Mouse (Mus musculus) liver, postnatal 0 days (tissue): ENCODE results near the gene Higd2a. TPM values are rescaled to one million over a fixed set of nuclear protein-coding genes. Genes with fewer than 3 reads are reported as not detected.

ENCODE experiments used
- ATAC-seq: fragments of 200-750 bp; cut with Nextera tagmentation; 2 replicates; pipeline ENCODE4 v1.8.0; 2017; ENCODE audit warnings: mild to moderate bottlenecking, moderate library complexity
- DNase-seq: peaks from one replicate; pipeline ENCODE4 v3.0.0-alpha.2; 2016
- H3K27ac ChIP-seq: fragments of 300-500 bp; sonication (generic); 2 replicates; pipeline ENCODE4 v1.5.1; 2014; ENCODE audit warnings: antibody characterized with exemption, moderate library complexity, mild to moderate bottlenecking, low read depth
- H3K27me3 ChIP-seq: fragments of 300-500 bp; sonication (generic); 2 replicates; pipeline ENCODE4 v1.6.1; 2014; ENCODE audit warnings: low read length, control low read depth, mixed read lengths; ENCODE audit not compliant: insufficient read depth
- H3K36me3 ChIP-seq: fragments of 300-500 bp; sonication (generic); replicated peaks from 2 replicates; pipeline ENCODE4 v1.6.1; 2014; ENCODE audit warnings: mild to moderate bottlenecking, control low read depth, low read length, moderate library complexity, mixed read lengths; ENCODE audit not compliant: insufficient read depth
- H3K4me1 ChIP-seq: fragments of 300-500 bp; sonication (generic); 2 replicates; pipeline ENCODE4 v1.6.1; 2014; ENCODE audit warnings: antibody characterized with exemption, mild to moderate bottlenecking, control low read depth; ENCODE audit not compliant: insufficient read depth
- H3K4me2 ChIP-seq: fragments of 300-500 bp; sonication (generic); 2 replicates; pipeline ENCODE4 v1.6.1; 2014; ENCODE audit warnings: low read depth, mild to moderate bottlenecking, low read length, moderate library complexity, mixed read lengths
- H3K4me3 ChIP-seq: fragments of 300-500 bp; sonication (generic); 2 replicates; pipeline ENCODE4 v1.5.1; 2014; ENCODE audit warnings: low read depth, low read length
- H3K9ac ChIP-seq: fragments of 300-500 bp; sonication (generic); replicated peaks from 2 replicates; pipeline ENCODE4 v1.6.1; 2014; ENCODE audit warnings: mild to moderate bottlenecking, moderate library complexity
- H3K9me3 ChIP-seq: fragments of 300-500 bp; sonication (generic); 2 replicates; pipeline ENCODE4 v1.6.1; 2016; ENCODE audit warnings: mild to moderate bottlenecking, control low read depth, low read length, mixed read lengths
- CTCF ChIP-seq: sonication (generic); IDR thresholded peaks from 2 replicates; pipeline ENCODE4 v1.5.1; 2016; ENCODE audit warnings: antibody characterized with exemption, low read depth
- EP300 ChIP-seq: IDR thresholded peaks from 2 replicates; pipeline ENCODE4 v1.6.1; 2016; ENCODE audit warnings: antibody characterized with exemption, low read depth, mild to moderate bottlenecking
- WGBS: fragments of 180-500 bp; shearing (Covaris S2); extraction: QIAGEN DNeasy Blood & Tissue Kit; methylation state at CpG from one replicate; pipeline ENCODE4 v1.1.7; 2014; ENCODE audit not compliant: insufficient replicate concordance; 5-methylcytosine and 5-hydroxymethylcytosine counted together
- polyA plus RNA-seq: library from polyadenylated mRNA; unstranded; fragments of >200 nt; fragmentation: Nextera tagmentation; extraction: Ambion mirVana; gene quantifications from 2 replicates; pipeline ENCODE4 v1.2.1, GENCODE M21; 2015

Gene Higd2a
- polyA plus RNA-seq, 1 experiment from 2014 or later = 169 TPM

- no peak overlapping the region for H3K4me2 ChIP-seq
- no peaks in the 10 kb centered on the region for H3K9me3 ChIP-seq
- TF ChIP-seq CTCF (no peak), EP300 (no peak)
- no peaks in the 10 kb centered on the region for H3K36me3 ChIP-seq
- no peaks in the 10 kb centered on the region for H3K27me3 ChIP-seq
- ATAC-seq = no peak
- H3K4me1 ChIP-seq = peaks cover 12% of the 10 kb centered on the region
- no peak overlapping the region for H3K9ac ChIP-seq
- no peak for DNase-seq
- WGBS = 65% methylated on average over 1 of the region's 1 CpGs
- no peak overlapping the region for H3K27ac ChIP-seq
- no peak overlapping the region for H3K4me3 ChIP-seq
Measured at GRCm38 (mm10) chr13:54569282-54569681, 20.7 kb upstream of the Higd2a start.

GRCm38 (mm10) chr13:54570736-54571135 is 19.3 kb upstream of the Higd2a start:
- DNase-seq (no peak), ATAC-seq (no peak)
- Histone ChIP-seq H3K27ac (no peak overlapping the region), H3K4me1 (peaks cover 9% of the 10 kb centered on the region), H3K9ac (no peak overlapping the region), H3K4me3 (no peak overlapping the region), H3K36me3 (no peaks in the 10 kb centered on the region), H3K4me2 (no peak overlapping the region), H3K27me3 (no peaks in the 10 kb centered on the region), H3K9me3 (no peaks in the 10 kb centered on the region)
- WGBS = 73% methylated on average over 4 of the region's 4 CpGs
- TF ChIP-seq EP300 = no peak
- no peak for TF ChIP-seq CTCF

DNA sequence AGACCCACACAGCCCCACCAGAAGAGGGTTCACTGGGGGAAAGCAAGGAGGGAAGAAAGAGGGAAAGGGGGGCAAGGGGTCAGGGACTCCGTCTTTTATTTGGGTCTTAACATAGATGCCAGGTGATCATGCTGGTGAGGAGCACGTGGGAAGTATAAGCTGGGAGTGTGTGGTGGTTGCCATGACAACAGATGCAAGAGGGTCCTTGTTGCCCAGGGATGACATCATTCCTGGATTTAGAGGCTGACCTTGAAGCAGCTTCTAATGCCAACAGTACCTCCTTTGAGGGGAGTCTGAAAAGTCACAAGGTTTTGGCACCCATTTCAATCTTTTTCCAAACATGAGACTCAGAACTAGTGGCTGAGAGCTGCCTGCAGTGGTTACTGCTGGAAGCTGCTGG is 18.4 kb upstream of the Higd2a start:
- H3K4me3 ChIP-seq = no peak overlapping the region
- no peak overlapping the region for H3K9ac ChIP-seq
- TF ChIP-seq CTCF = no peak
- TF ChIP-seq EP300 = no peak
- DNase-seq (no peak), ATAC-seq (no peak)
- no peak overlapping the region for H3K4me2 ChIP-seq
- no peaks in the 10 kb centered on the region for H3K36me3 ChIP-seq
- H3K27ac ChIP-seq = no peak overlapping the region
- peaks cover 11% of the 10 kb centered on the region for H3K4me1 ChIP-seq
- no peaks in the 10 kb centered on the region for H3K27me3 ChIP-seq
- WGBS = 59% methylated on average over 2 of the region's 2 CpGs
- H3K9me3 ChIP-seq = no peaks in the 10 kb centered on the region

DNA sequence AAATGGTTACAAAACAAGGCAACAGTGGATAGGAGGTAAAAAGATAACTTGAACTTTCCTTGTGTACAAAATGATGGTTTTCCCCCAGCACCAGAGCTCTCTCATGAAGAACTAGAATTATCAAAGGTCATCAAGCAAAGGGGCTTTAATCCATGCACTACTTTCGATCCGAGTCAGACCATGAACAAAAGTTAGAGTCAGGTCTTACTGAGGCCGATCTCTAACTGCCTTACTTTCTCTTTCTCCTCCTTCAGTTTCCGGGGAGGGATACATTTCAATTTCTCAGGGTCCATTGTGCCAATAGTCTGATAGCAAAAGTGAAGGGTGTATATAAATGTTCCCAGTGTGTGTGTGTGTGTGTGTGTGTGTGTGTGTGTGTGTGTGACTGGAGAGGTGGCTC is 17.4 kb upstream of the Higd2a start:
- no peaks in the 10 kb centered on the region for H3K9me3 ChIP-seq
- H3K27me3 ChIP-seq = no peaks in the 10 kb centered on the region
- H3K4me1 ChIP-seq = peaks cover 11% of the 10 kb centered on the region
- ATAC-seq (no peak), DNase-seq (no peak)
- no peak overlapping the region for H3K4me3 ChIP-seq
- no peaks in the 10 kb centered on the region for H3K36me3 ChIP-seq
- no peak for TF ChIP-seq EP300
- TF ChIP-seq CTCF = no peak
- no peak overlapping the region for H3K9ac ChIP-seq
- 86% methylated on average over 4 of the region's 4 CpGs for WGBS
- no peak overlapping the region for H3K4me2 ChIP-seq
- no peak overlapping the region for H3K27ac ChIP-seq

GRCm38 (mm10) chr13:54574854-54575481 is 15.0 kb upstream of the Higd2a start, which contains the start of gene Arl10:
Arl10 (plus strand) TSS chr13:54575015.
- H3K4me3 ChIP-seq = peak within 1 kb of the TSS; percentile 66
- no peaks in the 10 kb centered on the region for H3K36me3 ChIP-seq
- H3K4me2 ChIP-seq = peak within 1 kb of the TSS; percentile 79
- DNase-seq = peak; percentile 73
- peak within 1 kb of the TSS; percentile 25 for H3K27ac ChIP-seq
- TF ChIP-seq CTCF = peak; percentile 12; the same call in 1 of the 2 replicates
- no peak for TF ChIP-seq EP300
- peak; percentile 83 for ATAC-seq
- no peaks in the 10 kb centered on the region for H3K9me3 ChIP-seq
- under 1% methylated on average over 54 of the region's 55 CpGs for WGBS
- H3K4me1 ChIP-seq = peaks cover 16% of the 10 kb centered on the region
- H3K9ac ChIP-seq = peak within 1 kb of the TSS; percentile 75
- H3K27me3 ChIP-seq = no peaks in the 10 kb centered on the region

DNA sequence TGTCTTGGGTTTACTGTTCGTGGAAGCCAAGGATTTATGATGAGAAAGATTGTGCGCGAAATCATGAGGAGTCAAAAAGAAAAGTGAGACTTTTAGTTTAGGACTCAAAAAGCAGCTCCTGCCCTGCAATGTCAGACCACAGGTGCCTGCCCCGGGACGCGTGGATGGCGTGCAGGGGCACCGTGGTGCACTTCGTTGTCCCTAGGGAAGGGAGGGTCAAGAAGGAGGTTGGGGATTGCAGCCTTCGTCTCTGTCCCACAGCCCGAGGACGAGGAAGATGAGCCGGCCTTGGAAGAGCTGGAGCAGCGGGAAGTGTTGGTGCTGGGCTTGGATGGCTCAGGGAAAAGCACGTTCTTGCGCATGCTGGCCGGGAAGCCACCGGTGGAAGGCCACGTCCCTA is 14.5 kb upstream of the Higd2a start:
- no peaks in the 10 kb centered on the region for H3K36me3 ChIP-seq
- ATAC-seq (peak; percentile 20; the same call in 1 of the 2 replicates), DNase-seq (no peak)
- H3K27me3 ChIP-seq = no peaks in the 10 kb centered on the region
- H3K4me2 ChIP-seq = peak overlapping the region; percentile 79
- 4% methylated on average over 19 of the region's 19 CpGs for WGBS
- no peaks in the 10 kb centered on the region for H3K9me3 ChIP-seq
- TF ChIP-seq EP300 (no peak), CTCF (no peak)
- peak overlapping the region; percentile 75 for H3K9ac ChIP-seq
- peaks cover 16% of the 10 kb centered on the region for H3K4me1 ChIP-seq
- peak overlapping the region; percentile 66 for H3K4me3 ChIP-seq
- H3K27ac ChIP-seq = peak overlapping the region; percentile 25
